Mouse (Mus musculus) spleen, postnatal 14 days (tissue): ENCODE measurements around the gene Elp4.

Experiments used
- DNase-seq, 2 experiments: peaks; one replicate each; pipeline ENCODE4 v3.0.0; 2021 to 2022; ENCODE audit warnings: low spot score in 2 of 2

The Elp4 gene

DNA sequence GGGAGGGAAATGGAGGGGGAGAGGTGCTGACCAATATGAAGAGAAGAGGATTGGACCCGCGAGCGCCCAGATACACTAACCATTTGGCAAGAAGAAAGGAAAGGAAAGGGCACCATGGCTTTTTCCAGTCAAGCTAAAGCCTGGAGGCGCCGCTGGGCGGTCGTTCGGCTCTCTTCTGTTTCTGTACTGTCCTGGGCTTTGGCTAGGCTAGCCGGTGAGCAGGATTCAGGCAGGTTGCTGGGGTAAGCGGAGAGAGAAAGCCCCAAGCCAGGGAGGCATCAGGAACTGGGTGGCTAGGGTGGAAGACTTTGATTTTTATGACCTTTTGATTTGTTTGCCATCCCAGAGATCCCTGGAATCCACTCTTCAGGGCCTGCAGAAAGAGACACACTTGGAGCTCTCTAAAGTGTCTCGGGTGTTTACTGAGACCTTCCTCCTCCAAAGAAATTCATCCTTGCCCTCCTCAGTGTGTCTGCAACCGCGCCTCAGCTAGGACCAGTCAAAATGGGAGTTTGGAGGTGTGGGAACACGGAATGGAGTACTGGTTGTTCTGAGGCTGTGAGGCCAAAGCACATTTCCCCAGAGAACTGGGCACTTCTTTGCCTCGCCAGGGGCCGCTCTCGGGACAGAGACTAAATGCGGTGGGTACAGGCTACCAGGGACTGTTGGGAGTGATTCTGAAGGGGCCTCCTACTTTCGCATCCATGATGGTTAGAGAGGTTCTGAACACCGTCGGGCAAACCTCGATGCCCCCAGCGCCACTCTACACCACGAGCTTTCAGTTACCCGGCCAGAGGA is 232.4 kb downstream of the Elp4 start:
- DNase-seq, result no peak

- DNase-seq, result no peak
Observed at GRCm38 (mm10) chr2:105671116-105671797, 233.1 kb downstream of the Elp4 start.

DNA sequence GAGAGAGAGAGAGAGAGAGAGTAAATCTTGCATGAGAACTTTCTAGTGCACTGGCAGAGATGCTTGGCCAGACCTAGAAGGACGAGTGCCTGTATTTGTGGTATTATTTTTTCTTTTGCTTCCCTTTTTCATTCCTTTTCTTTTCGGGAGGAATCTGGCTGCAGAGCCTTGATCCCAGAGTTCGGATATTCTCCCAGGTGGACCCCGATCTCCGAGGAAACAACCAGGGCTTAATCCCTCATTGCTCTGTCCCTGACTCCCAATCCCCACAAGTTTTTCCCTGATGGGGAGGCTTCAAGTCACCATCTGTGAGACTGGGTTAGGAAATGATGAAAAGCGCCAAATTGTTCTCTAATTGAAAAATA is 233.7 kb downstream of the Elp4 start:
- no peak for DNase-seq

- DNase-seq, result no peak
Observed at GRCm38 (mm10) chr2:105669881-105670730, 234.3 kb downstream of the Elp4 start.

DNA sequence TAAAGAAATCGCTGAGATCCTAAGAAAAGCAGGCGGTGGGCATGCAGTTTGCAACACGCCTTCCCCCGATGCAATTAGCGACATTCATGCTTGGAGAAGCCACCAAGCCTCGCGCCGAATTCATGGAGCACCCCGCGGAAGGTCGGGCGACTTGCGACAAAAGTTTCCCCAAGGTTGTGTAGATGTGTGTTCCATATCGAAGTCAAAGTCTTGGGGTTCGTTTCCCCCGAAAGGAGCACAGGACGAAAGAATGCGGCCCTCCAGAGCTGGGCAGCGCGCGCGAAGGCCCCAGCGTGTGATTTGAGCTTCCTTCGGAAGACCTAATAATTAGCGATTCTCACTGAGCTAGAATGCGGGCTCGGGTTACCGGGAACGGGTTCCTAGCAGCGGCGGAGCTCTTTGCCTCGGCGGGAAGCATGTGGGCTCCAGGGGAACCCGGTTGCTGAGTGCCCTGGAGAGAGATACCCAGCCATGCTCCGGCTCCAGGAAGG is 234.9 kb downstream of the Elp4 start:
- no peak for DNase-seq

GRCm38 (mm10) chr2:105668271-105669270 is 235.8 kb downstream of the Elp4 start, which contains the start of gene Pax6:
Gene Pax6 (plus strand): TSS chr2:105668900.
- no peak for DNase-seq

DNA sequence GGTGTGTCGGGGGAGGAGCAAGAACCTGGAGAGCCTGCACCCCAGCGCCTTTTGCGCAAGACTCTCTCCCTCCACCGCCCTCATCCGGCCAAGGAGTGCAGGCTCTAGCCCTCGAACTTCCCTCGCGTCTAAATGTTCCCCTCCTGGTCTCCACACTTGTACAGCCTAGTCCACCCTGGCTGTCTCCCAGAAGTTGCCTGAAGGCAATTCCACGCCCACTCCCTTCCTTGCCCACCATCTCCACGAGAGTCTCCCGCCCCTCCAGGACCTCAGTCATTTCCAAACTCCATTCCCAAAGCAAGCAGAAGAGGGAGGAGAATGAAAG is 236.8 kb downstream of the Elp4 start:
- no peak for DNase-seq

DNA sequence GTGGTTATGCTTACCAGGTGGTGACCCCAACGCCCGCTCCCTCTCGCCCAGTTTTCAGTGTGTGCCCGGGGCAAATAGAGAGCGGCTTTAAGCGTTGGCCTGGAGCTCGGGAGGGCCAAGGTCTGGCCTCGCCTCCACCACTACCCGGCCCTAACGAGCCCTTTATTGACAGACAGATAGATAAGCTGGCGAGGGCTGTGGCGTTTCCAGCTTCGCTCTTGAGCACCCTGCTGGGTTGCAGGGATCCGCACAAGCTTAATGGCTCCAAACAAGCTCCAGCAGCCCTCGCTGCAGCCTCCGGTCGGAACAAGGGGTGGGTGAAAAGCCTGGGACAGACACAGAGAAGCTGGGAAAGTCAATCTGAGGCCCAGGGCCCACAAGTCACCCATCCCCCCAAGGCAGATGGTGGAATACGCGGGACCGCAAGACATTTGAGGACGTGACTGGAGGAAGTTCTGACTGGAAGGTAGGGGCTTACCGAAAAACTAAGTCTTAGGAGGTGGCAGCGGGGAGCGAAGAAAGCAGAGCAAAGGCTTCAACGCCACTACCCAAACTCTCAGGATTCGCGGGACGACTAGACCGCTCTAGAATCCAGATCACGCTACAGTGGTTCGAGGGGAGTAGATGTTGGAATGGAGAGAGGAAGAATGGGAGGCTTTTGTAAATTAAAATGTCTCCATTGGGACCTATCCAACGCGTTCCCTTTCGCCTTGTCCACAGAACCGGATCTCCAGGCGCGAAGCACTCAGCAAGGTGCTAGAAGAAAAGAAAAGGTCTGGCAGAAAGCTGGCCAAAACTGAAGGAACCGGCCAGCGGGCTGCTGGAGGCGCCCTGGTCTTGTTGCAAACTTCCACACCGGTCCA is 237.4 kb downstream of the Elp4 start:
- no peak for DNase-seq

GRCm38 (mm10) chr2:105666331-105666730 is 238.0 kb downstream of the Elp4 start:
- DNase-seq, result no peak

GRCm38 (mm10) chr2:105665491-105666250 is 238.7 kb downstream of the Elp4 start:
- no peak for DNase-seq

DNA sequence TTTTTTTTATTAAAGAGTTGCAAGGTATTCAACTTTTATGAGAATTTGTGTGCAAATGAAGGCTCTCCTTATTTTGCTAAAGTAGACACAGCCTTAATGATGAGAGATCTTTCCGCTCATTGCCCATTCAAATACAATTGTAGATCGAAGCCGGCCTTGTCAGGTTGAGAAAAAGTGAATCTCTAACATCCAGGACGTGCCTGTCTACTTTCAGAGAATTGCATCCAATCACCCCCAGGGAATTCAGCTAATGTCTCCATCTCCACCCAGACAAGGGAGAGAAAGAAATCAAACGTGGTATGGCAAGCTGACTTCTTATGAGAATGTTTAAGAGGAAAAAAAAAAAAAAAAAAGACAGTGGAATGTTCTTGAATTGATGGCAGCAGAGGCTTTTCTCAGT is 239.4 kb downstream of the Elp4 start:
- no peak for DNase-seq

DNA sequence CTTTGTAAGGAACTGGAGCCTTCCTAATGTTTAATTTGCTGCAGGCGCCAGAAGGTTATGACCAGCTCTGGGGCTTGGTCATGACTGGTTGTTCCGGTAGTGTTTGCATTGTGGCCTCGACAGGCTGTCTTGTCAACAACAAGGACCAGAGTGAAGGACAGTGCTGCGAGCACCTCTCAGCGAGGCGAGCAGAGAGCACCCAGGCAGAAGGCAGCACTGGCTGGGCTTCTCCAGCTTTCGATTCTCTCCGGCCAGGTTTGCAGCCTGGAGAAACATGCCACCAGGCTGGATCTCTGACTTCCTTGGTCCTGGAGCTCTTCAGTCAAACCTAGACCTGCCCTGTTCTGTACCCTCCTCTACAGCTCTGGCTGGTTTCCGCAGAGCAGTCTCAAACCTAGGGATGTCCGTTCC is 241.3 kb downstream of the Elp4 start:
- DNase-seq, result no peak

DNA sequence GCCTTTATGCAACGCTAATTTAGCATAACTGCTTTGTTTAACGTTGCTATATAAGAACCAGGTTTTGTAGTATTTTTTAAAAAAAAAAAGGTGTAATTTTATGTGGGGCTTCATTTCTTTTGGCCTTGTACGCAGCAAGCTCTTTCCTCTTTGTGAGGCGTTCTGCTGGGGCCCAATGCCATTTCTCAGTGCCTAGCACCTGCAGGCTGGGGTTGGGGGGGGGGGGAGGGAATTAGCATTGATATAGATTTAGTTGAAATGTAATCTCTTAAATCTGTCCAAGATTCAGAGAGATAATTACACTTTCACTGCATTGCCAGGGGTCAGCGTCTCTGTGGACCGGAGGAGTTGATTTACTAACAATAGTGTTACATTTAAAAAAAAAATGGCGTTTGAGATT is 241.8 kb downstream of the Elp4 start:
- DNase-seq, result no peak

GRCm38 (mm10) chr2:105662121-105662520 is 242.2 kb downstream of the Elp4 start:
- DNase-seq, result no peak

DNA sequence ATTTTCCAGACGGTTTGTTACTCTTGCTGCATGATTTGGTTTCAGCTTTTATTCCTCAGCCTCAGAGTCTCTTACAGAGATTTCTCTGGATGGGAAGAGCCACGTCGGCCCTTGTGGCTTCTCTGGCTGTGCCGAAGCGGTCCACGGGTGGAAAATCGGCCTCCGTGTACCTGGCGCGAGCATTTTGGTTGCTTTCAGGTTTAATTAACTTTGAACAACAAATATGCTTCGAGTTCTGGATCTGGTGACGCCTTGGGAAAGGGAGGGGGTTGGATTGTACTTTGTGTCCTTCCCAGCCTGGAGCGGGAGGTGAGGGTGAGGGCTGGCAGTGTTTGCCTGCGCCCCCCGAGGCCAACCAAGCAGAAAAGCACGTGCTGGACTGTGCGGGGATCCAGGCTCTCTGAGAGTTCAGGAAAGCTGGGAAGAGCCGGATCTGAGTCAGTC is 242.7 kb downstream of the Elp4 start:
- no peak for DNase-seq

DNA sequence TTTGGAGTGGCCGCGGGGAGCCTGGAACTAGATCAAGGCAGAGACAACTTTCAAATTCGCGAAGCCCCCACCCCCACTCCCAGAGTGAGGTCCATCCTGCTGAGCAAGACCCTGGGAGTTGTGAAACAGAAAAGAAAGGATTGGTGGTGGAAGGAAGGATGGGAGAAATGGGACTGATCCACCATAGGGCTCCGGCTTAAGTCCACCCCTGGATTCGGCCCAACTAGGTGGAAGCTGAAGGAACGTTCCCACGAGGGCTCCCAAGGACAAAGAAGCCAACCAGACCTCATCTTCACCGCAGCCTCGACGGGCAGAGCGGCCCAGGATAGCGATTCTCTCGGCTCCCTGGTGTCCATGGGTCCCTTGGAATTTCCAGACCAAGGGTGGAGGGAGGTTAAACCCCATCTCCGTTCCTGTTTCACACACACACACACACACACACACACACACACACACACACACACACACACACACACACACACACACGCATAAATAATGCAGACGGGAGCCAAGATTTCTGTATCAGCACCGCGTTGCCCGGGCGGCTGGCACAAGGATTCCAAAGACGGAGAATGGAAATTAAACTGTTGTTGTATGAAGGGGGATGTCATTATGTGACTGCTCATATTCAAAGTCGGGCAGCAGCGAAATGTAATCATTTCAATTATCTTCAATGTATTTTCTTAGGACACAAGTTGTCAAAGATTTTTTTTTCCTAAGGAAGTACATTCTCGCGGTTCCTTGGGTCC is 243.3 kb downstream of the Elp4 start:
- no peak for DNase-seq

GRCm38 (mm10) chr2:105659926-105660873 is 244.2 kb downstream of the Elp4 start:
- no peak for DNase-seq
